Mouse (Mus musculus) MEL (cell line): Measurements from ENCODE around the gene Ybx2.
A peak's percentile ranks its signal among the peaks of the same experiment; 100 is the strongest.

Experiments
- BHLHE40 ChIP-seq: IDR thresholded peaks from 2 replicates; pipeline ENCODE4 v1.6.1; 2012; ENCODE audit warnings: low read depth, mild to moderate bottlenecking, inconsistent platforms, low read length, improper control_type of control experiment, borderline replicate concordance
- CTCF ChIP-seq, 3 experiments: IDR thresholded peaks in 2 of 3; conservative IDR thresholded peaks in 1 of 3; 2 replicates each; pipeline ENCODE4 v1.5.1; 2011 to 2012; ENCODE audit warnings: low read length in 3 of 3, low read depth in 2 of 3, mild to moderate bottlenecking in 2 of 3, improper control_type of control experiment in 1 of 3, inconsistent platforms in 1 of 3, mixed read lengths in 1 of 3, moderate library complexity in 1 of 3; ENCODE audit not compliant: control insufficient read depth in 1 of 3, insufficient read depth in 1 of 3, poor library complexity in 1 of 3, severe bottlenecking in 1 of 3
- EP300 ChIP-seq, 2 experiments: IDR thresholded peaks; 2 replicates each; pipeline ENCODE4 v1.6.1; 2011; ENCODE audit warnings: improper control_type of control experiment in 2 of 2, low read length in 2 of 2, low read depth in 1 of 2, mild to moderate bottlenecking in 1 of 2
- ETS1 ChIP-seq: IDR thresholded peaks from 2 replicates; pipeline ENCODE4 v1.6.1; 2012; ENCODE audit warnings: low read depth, mild to moderate bottlenecking, inconsistent platforms, low read length, improper control_type of control experiment, moderate library complexity
- GABPA ChIP-seq: IDR thresholded peaks from 2 replicates; pipeline ENCODE4 v1.6.1; 2012; ENCODE audit warnings: low read depth, mild to moderate bottlenecking, inconsistent platforms, low read length, improper control_type of control experiment, moderate library complexity
- MAFK ChIP-seq: IDR thresholded peaks from 2 replicates; pipeline ENCODE4 v1.6.1; 2011; ENCODE audit warnings: low read depth, mild to moderate bottlenecking, low read length, improper control_type of control experiment, borderline replicate concordance
- MAZ ChIP-seq: IDR thresholded peaks from 2 replicates; pipeline ENCODE4 v1.6.1; 2012; ENCODE audit warnings: low read depth, mild to moderate bottlenecking, inconsistent platforms, low read length, improper control_type of control experiment
- POLR2A ChIP-seq, 2 experiments: IDR thresholded peaks; 2 replicates each; pipeline ENCODE4 v1.6.1; 2011 to 2012; ENCODE audit warnings: low read length in 2 of 2, mild to moderate bottlenecking in 2 of 2, control low read depth in 1 of 2, improper control_type of control experiment in 1 of 2, low read depth in 1 of 2, moderate library complexity in 1 of 2; ENCODE audit not compliant: control insufficient read depth in 1 of 2, insufficient read depth in 1 of 2, poor library complexity in 1 of 2
- RCOR1 ChIP-seq: IDR thresholded peaks from 2 replicates; pipeline ENCODE4 v1.6.1; 2012; ENCODE audit warnings: low read depth, mild to moderate bottlenecking, inconsistent platforms, low read length, improper control_type of control experiment
- ZKSCAN1 ChIP-seq: IDR thresholded peaks from 2 replicates; pipeline ENCODE4 v1.6.1; 2012; ENCODE audit warnings: low read depth, mild to moderate bottlenecking, inconsistent platforms, low read length, improper control_type of control experiment, moderate library complexity

DNA sequence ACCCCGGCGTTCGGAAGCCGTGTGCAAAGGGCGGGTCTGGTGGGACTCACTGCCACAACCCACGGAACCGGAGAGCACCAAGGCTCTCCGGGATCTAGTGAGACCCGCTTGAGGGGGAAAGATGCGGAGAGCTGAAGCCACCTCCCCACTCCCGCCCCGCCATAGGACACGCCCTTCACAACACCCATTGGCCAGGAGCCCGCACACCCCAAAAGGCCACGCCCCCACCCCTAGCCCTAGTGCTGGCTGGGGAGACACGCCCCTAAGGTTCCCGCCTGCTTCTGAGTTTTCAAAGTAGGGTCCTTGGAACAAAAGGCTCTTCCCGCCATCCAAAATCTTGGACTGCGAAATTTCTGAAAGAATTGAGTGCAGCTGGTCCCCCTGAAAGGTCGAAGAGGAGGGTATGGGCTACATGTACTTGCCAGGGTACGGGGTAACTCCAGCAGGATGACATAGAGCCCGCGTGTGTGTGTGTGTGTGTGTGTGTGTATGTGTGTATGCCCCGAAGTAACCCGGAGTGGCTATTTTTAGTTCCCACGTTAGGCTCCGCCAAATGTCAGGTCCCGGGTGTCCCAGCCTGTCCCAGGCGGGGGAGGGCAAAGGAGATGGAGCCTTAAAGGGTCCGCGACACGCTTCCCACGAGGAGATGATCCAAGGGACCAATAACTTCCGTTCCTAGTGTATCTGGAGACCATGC, 12.6 kb downstream of the Ybx2 start, which contains the start of gene Slc2a4:
- TF ChIP-seq POLR2A (IDR thresholded peaks at IDR 0.05; ENCODE audit: control insufficient read depth in 1 of 2, insufficient read depth in 1 of 2, low read depth in 1 of 2, low read length in 2 of 2, poor library complexity in 1 of 2) (no peak), RCOR1 (no peak), EP300 (IDR thresholded peaks at IDR 0.05; ENCODE audit: low read depth in 1 of 2, low read length in 2 of 2) (no peak), ZKSCAN1 (no peak), GABPA (no peak), ETS1 (no peak), MAZ (0 out of 2 replicates have a peak, but pooled peaks have one; percentile 29), BHLHE40 (no peak), CTCF (IDR thresholded peaks at IDR 0.05 in 2 of 3, conservative IDR thresholded peaks at IDR 0.05 in 1 of 3; ENCODE audit: control insufficient read depth in 1 of 3, insufficient read depth in 1 of 3, low read depth in 2 of 3, low read length in 3 of 3, poor library complexity in 1 of 3, severe bottlenecking in 1 of 3) (no peak), MAFK (no peak)
